13 mouse cellular contexts compared by ENCODE assay signal in the genomic region with DNA sequence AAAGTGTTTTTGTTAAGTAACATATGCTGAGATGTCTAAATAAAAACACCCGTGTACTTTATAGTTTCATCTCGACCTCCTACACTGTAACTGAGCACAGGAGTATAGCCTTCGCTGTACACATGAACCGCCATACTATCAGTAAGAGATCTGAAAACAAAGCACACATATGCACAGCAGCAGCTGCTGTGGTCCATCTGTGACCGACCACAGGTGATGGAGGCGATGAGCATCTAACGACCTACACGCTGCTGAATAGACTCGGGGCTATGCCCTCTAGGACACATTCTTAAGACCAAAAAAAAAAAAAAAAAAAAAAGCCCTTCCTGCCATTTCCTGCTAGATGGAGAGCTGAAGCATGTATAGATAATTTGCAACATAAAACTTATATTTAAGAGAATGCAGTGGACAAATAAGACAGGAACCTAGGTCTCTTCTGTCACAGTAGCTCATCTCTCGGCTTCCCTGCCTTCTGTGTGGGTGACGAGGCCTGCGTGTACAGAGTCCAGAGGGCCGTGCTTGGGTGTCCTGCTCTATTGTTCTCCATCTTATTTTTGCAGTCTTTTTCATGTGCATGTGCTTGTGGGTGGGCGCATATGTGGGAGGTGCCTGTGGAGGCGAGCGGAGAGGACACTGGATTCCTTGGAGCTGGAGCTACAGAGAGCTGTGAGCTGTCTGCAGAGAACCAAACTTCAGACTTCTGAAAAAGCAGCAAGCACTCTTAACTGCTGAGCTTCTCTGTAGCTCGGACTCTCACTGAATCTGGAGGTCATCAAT. TPM values are rescaled to one million over a fixed set of nuclear protein-coding genes. Genes with fewer than 3 reads are reported as not detected.
DNase-seq lines count a peak whose midpoint lies in the region; ATAC-seq lines count a peak whose summit lies in the region.
"Had no signal": no experiment of that assay in that cellular context is flagged by ENCODE, and none has a peak within 500 bp of the region (broad histone marks: within the 10 kb centered on the region; RNA-seq: fewer than 3 reads in every experiment).

No protein-coding gene starts in this region.

- DNase-seq in kidney, postnatal 25 days: no peak
- DNase-seq in left cerebral cortex, adult 11 months (ENCODE audit: low spot score): peak; percentile 24
- DNase-seq in left cerebral cortex, postnatal 4 days: no peak
- DNase-seq in frontal cortex, postnatal 36 days (ENCODE audit: low spot score in 2 of 2): peak; percentile 60 to 63
- peak; percentile 31 to 35 for DNase-seq in left cerebral cortex, postnatal 14 days (ENCODE audit: low spot score in 2 of 2)
- DNase-seq in ovary, postnatal 10 days (ENCODE audit: low spot score): no peak
- DNase-seq: cerebellum, postnatal 25 days; heart, adult 2 months; thymus, postnatal 14 days had no signal

- H3K36me3 ChIP-seq in kidney, embryonic 14.5 days (ENCODE audit: control insufficient read depth, insufficient read depth, low read length): no peaks in the 10 kb centered on the region
- H3K36me3 ChIP-seq: midbrain, embryonic 12.5 days had no signal

- no peaks in the 10 kb centered on the region for H3K27me3 ChIP-seq in kidney, embryonic 14.5 days (ENCODE audit: control insufficient read depth, insufficient read depth, low read length)
- H3K27me3 ChIP-seq: midbrain, embryonic 12.5 days had no signal

- H3K4me3 ChIP-seq in kidney, embryonic 14.5 days (ENCODE audit: low read length): no peak overlapping the region
- H3K4me3 ChIP-seq: heart, adult 2 months; midbrain, embryonic 12.5 days had no signal

- peak; percentile 22; the same call in 1 of the 2 replicates for ATAC-seq in kidney, embryonic 14.5 days (ENCODE audit: low FRiP score, low TSS enrichment)
- ATAC-seq: CD4-positive, CD25-positive, alpha-beta regulatory T cell, adult 4 months; inflammation-experienced regulatory T-cells, adult 6 months had no signal

- intact Hi-C loops in left cerebral cortex, postnatal 4 days (cut with DNase I): loop anchor here (5.0 kb wide), 2 partner anchors 33 to 223 kb away; no protein-coding TSS in a partner anchor
- intact Hi-C loops in left cerebral cortex, postnatal 14 days (cut with DNase I): no loop called here

- H3K9me3 ChIP-seq in kidney, embryonic 14.5 days (ENCODE audit: control insufficient read depth, low read length): no peaks in the 10 kb centered on the region
- H3K9me3 ChIP-seq: midbrain, embryonic 12.5 days had no signal

- WGBS in kidney, embryonic 14.5 days: 76% methylated on average over 17 of the region's 17 CpGs

- no peak overlapping the region for H3K9ac ChIP-seq in kidney, embryonic 14.5 days (ENCODE audit: low read depth, low read length)
- H3K9ac ChIP-seq: midbrain, embryonic 12.5 days had no signal

- no peak overlapping the region for H3K27ac ChIP-seq in kidney, embryonic 14.5 days (ENCODE audit: low read depth, low read length)
- H3K27ac ChIP-seq: heart, adult 2 months; midbrain, embryonic 12.5 days had no signal

- no peak overlapping the region for H3K4me2 ChIP-seq in kidney, embryonic 14.5 days (replicated peaks; ENCODE audit: low read depth, low read length)
- H3K4me2 ChIP-seq: midbrain, embryonic 12.5 days had no signal

- no peaks in the 10 kb centered on the region for H3K4me1 ChIP-seq in kidney, embryonic 14.5 days (ENCODE audit: control insufficient read depth, insufficient read depth, low read length)
- H3K4me1 ChIP-seq: midbrain, embryonic 12.5 days had no signal

RNA-seq across cellular contexts. Expression of a gene that starts 35.7 kb away (rescaled TPM):
- polyA plus RNA-seq in kidney, embryonic 14.5 days (2014; fragmentation: Nextera tagmentation; extraction: Ambion mirVana): 26.7 and 28.0 TPM in 2 replicates
- 100 to 1,000 TPM; 128 to 142 TPM for total RNA-seq in left cerebral cortex, postnatal 4 days (2021)
- total RNA-seq in left cerebral cortex, postnatal 14 days (2021): 100 to 1,000 TPM; 109 to 115 TPM

RNA-seq across cellular contexts. Expression of a gene that starts 54.5 kb away (rescaled TPM):
- 35.6 and 70.6 TPM in 2 replicates for polyA plus RNA-seq in kidney, embryonic 14.5 days (2014; fragmentation: Nextera tagmentation; extraction: Ambion mirVana)
- 10 to 100 TPM; 20.7 to 21.0 TPM for total RNA-seq in left cerebral cortex, postnatal 4 days (2021)
- 10 to 100 TPM; 14.4 to 16.4 TPM for total RNA-seq in left cerebral cortex, postnatal 14 days (2021)

Comparison
In these comparisons a context has a peak if more than half of its experiments do, and no peak if none do; other contexts are left out.
1. DNase-seq: peak in left cerebral cortex, adult 11 months (single experiment), frontal cortex, postnatal 36 days (2 of 2) and left cerebral cortex, postnatal 14 days (2 of 2); none in kidney, postnatal 25 days (0 of 2), left cerebral cortex, postnatal 4 days (single experiment) and ovary, postnatal 10 days (single experiment).